Mouse (Mus musculus): Measurements from ENCODE around the gene Sorcs3. TPM values are rescaled to one million over a fixed set of nuclear protein-coding genes. Genes with fewer than 3 reads are reported as not detected.

Sorcs3 gene
- total RNA-seq, 2 experiments from 2014 or later, result 41.1 to 41.7 TPM

- intact Hi-C loops (cut with DNase I), result no loop called here
- DNase-seq (ENCODE audit: low spot score in 2 of 2), result peak in 1 of 2 experiments; percentile 17
These were observed 74.4 kb downstream of the Sorcs3 start for GRCm38 (mm10) chr19:48280273-48280672.

- DNase-seq (ENCODE audit: low spot score in 2 of 2), result no peak
- intact Hi-C loops (cut with DNase I), result no loop called here
These were observed 76.4 kb downstream of the Sorcs3 start for GRCm38 (mm10) chr19:48282250-48282649.

- intact Hi-C loops (cut with DNase I), result no loop called here
These were observed 77.4 kb downstream of the Sorcs3 start for GRCm38 (mm10) chr19:48283217-48283616.

GRCm38 (mm10) chr19:48285602-48286225 lies 79.9 kb downstream of the Sorcs3 start:
- intact Hi-C loops (cut with DNase I), result no loop called here
- DNase-seq (ENCODE audit: low spot score in 2 of 2), result peak; percentile 37 to 55

More at GRCm38 (mm10) chr19:48283217-48283616, 77.4 kb downstream of the Sorcs3 start:
- no peak for DNase-seq (ENCODE audit: low spot score in 2 of 2)

- intact Hi-C loops (cut with DNase I), result no loop called here
- DNase-seq (ENCODE audit: low spot score in 2 of 2), result no peak
These were observed 88.4 kb downstream of the Sorcs3 start for GRCm38 (mm10) chr19:48294251-48294650.

GRCm38 (mm10) chr19:48298384-48298783 lies 92.6 kb downstream of the Sorcs3 start:
- intact Hi-C loops (cut with DNase I), result no loop called here
- DNase-seq (ENCODE audit: low spot score in 2 of 2), result no peak

GRCm38 (mm10) chr19:48300440-48301231 lies 94.8 kb downstream of the Sorcs3 start:
- intact Hi-C loops (cut with DNase I), result no loop called here
- no peak for DNase-seq (ENCODE audit: low spot score in 2 of 2)

- no peak for DNase-seq (ENCODE audit: low spot score in 2 of 2)
- intact Hi-C loops (cut with DNase I), result no loop called here
These were observed 95.5 kb downstream of the Sorcs3 start for GRCm38 (mm10) chr19:48301300-48301699.

GRCm38 (mm10) chr19:48308341-48308740 lies 102.5 kb downstream of the Sorcs3 start:
- DNase-seq (ENCODE audit: low spot score in 2 of 2), result no peak
- intact Hi-C loops (cut with DNase I), result no loop called here

- no peak for DNase-seq (ENCODE audit: low spot score in 2 of 2)
- intact Hi-C loops (cut with DNase I), result no loop called here
These were observed 103.9 kb downstream of the Sorcs3 start for GRCm38 (mm10) chr19:48309531-48310337.

- no peak for DNase-seq (ENCODE audit: low spot score in 2 of 2)
These were observed 104.5 kb downstream of the Sorcs3 start for GRCm38 (mm10) chr19:48310338-48310710.

GRCm38 (mm10) chr19:48313776-48314175 lies 108.0 kb downstream of the Sorcs3 start:
- no peak for DNase-seq (ENCODE audit: low spot score in 2 of 2)
- intact Hi-C loops (cut with DNase I), result no loop called here

More at GRCm38 (mm10) chr19:48310338-48310710, 104.5 kb downstream of the Sorcs3 start:
- intact Hi-C loops (cut with DNase I), result no loop called here

- intact Hi-C loops (cut with DNase I), result no loop called here
- no peak for DNase-seq (ENCODE audit: low spot score in 2 of 2)
These were observed 121.3 kb downstream of the Sorcs3 start for GRCm38 (mm10) chr19:48327115-48327514.

- DNase-seq (ENCODE audit: low spot score in 2 of 2), result no peak
- intact Hi-C loops (cut with DNase I), result no loop called here
These were observed 122.3 kb downstream of the Sorcs3 start for GRCm38 (mm10) chr19:48328171-48328570.

GRCm38 (mm10) chr19:48331640-48332039 lies 125.8 kb downstream of the Sorcs3 start:
- intact Hi-C loops (cut with DNase I), result no loop called here
- no peak for DNase-seq (ENCODE audit: low spot score in 2 of 2)

GRCm38 (mm10) chr19:48333085-48333484 lies 127.3 kb downstream of the Sorcs3 start:
- DNase-seq (ENCODE audit: low spot score in 2 of 2), result no peak
- intact Hi-C loops (cut with DNase I), result no loop called here

- intact Hi-C loops (cut with DNase I), result no loop called here
- no peak for DNase-seq (ENCODE audit: low spot score in 2 of 2)
These were observed 131.6 kb downstream of the Sorcs3 start for GRCm38 (mm10) chr19:48337461-48337860.

GRCm38 (mm10) chr19:48338098-48338497 lies 132.3 kb downstream of the Sorcs3 start:
- intact Hi-C loops (cut with DNase I), result no loop called here

GRCm38 (mm10) chr19:48342770-48343169 lies 136.9 kb downstream of the Sorcs3 start:
- intact Hi-C loops (cut with DNase I), result no loop called here
- DNase-seq (ENCODE audit: low spot score in 2 of 2), result no peak

More at GRCm38 (mm10) chr19:48338098-48338497, 132.3 kb downstream of the Sorcs3 start:
- DNase-seq (ENCODE audit: low spot score in 2 of 2), result no peak

- no peak for DNase-seq (ENCODE audit: low spot score in 2 of 2)
- intact Hi-C loops (cut with DNase I), result no loop called here
These were observed 137.6 kb downstream of the Sorcs3 start for GRCm38 (mm10) chr19:48343442-48343841.
